ENCODE assay signal across 9 mouse cellular contexts in the genomic region with DNA sequence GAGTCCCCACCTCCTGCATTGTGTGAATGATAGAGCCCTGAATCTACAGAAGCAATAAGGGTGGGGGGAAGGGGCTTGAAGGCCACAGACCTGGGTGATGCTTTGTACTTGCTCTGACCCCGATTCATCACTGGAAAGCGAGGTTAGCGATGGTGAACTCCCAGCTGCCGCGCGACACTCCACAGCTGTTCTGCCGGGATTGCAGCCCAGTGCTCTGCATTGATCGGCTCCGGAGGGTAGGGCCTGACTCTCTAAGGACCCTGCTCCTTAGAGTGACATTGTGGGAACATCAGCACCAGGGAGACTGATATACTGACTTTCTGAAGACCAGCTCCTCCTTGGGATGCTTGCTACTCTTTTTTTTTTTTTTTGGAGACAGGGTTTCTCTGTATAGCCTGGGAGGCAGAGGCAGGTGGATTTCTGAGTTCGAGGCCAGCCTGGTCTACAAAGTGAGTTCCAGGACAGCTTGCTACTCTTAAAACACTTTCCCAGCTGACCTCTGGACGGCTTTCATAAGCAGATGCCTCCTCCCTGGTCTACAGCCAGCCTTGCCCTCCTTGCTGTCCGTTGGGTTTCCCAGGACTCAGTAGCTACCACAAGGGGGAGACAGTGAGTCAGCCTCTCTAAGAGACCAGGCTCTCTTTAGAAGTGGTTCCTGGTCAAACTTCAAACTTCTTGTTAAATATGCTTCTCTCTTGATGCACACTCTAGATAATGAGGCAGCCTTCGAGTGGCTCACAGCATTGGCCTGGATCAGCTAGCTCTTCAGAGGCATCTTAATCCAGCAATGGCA. TPM values are rescaled to one million over a fixed set of nuclear protein-coding genes. Genes with fewer than 3 reads are reported as not detected.
DNase-seq lines count a peak whose midpoint lies in the region; ATAC-seq and TF ChIP-seq lines count a peak whose summit lies in the region.
"Had no signal": no experiment of that assay in that cellular context is flagged by ENCODE, and none has a peak within 500 bp of the region (broad histone marks: within the 10 kb centered on the region; RNA-seq: fewer than 3 reads in every experiment).

No protein-coding gene starts in this region.

- WGBS in neural tube, embryonic 15.5 days = 66% methylated on average over 13 of the region's 13 CpGs
- 62% methylated on average over 13 of the region's 13 CpGs for WGBS in embryonic facial prominence, embryonic 10.5 days
- 61% methylated on average over 13 of the region's 13 CpGs for WGBS in hindbrain, postnatal 0 days

- no peak for ATAC-seq in neural tube, embryonic 15.5 days (ENCODE audit: low FRiP score)
- no peak for ATAC-seq in hindbrain, postnatal 0 days
- ATAC-seq in neutrophil, adult 5-6 weeks (ENCODE audit: extremely low read depth, insufficient number of reproducible peaks, low FRiP score, poor library complexity, severe bottlenecking) = 0 out of 2 replicates have a peak, but pooled peaks have one; percentile 16

- no peak overlapping the region for H3K4me2 ChIP-seq in neural tube, embryonic 15.5 days
- no peak overlapping the region for H3K4me2 ChIP-seq in hindbrain, postnatal 0 days (ENCODE audit: low read depth, low read length)

- no peaks in the 10 kb centered on the region for H3K27me3 ChIP-seq in neural tube, embryonic 15.5 days (replicated peaks)
- H3K27me3 ChIP-seq in embryonic facial prominence, embryonic 10.5 days (replicated peaks; ENCODE audit: low read depth, poor library complexity, severe bottlenecking) = peaks cover 6% of the 10 kb centered on the region; the same call in 1 of the 2 replicates
- H3K27me3 ChIP-seq in hindbrain, postnatal 0 days (ENCODE audit: insufficient read depth, low read length) = no peaks in the 10 kb centered on the region

- peak; percentile 64 for DNase-seq in neural tube, embryonic 10.5 days (ENCODE audit: extremely low spot score, low spot score)
- peak; percentile 60 for DNase-seq in adrenal gland, postnatal 25 days
- peak; percentile 67 for DNase-seq in embryonic facial prominence, embryonic 10.5 days (ENCODE audit: low spot score)
- DNase-seq in hindbrain, postnatal 0 days (ENCODE audit: low spot score) = peak; percentile 83
- DNase-seq in left cerebral cortex, postnatal 25 days (ENCODE audit: low spot score in 2 of 2) = peak; percentile 47 to 74
- DNase-seq in thymus, postnatal 10 days (ENCODE audit: low spot score in 2 of 2) = peak; percentile 36 to 82

- no peak overlapping the region for H3K27ac ChIP-seq in neural tube, embryonic 15.5 days (replicated peaks)
- H3K27ac ChIP-seq in embryonic facial prominence, embryonic 10.5 days (replicated peaks) = no peak overlapping the region
- no peak overlapping the region for H3K27ac ChIP-seq in hindbrain, postnatal 0 days

- H3K36me3 ChIP-seq in neural tube, embryonic 15.5 days = no peaks in the 10 kb centered on the region
- no peaks in the 10 kb centered on the region for H3K36me3 ChIP-seq in embryonic facial prominence, embryonic 10.5 days (replicated peaks)
- no peaks in the 10 kb centered on the region for H3K36me3 ChIP-seq in hindbrain, postnatal 0 days (ENCODE audit: insufficient read depth, low read length)

- intact Hi-C loops in left cerebral cortex, postnatal 25 days (cut with DNase I) = loop anchor here (1.0 to 2.0 kb wide), 2 partner anchors 126 to 276 kb away; no protein-coding TSS in a partner anchor

- peak; percentile 83 for TF ChIP-seq CTCF in hindbrain, postnatal 0 days (IDR thresholded peaks at IDR 0.05; ENCODE audit: low read depth)

- no peaks in the 10 kb centered on the region for H3K9me3 ChIP-seq in neural tube, embryonic 15.5 days (replicated peaks)
- no peaks in the 10 kb centered on the region for H3K9me3 ChIP-seq in embryonic facial prominence, embryonic 10.5 days
- H3K9me3 ChIP-seq in hindbrain, postnatal 0 days (ENCODE audit: low read length) = no peaks in the 10 kb centered on the region

- no peaks in the 10 kb centered on the region for H3K4me1 ChIP-seq in neural tube, embryonic 15.5 days
- H3K4me1 ChIP-seq in embryonic facial prominence, embryonic 10.5 days = peaks cover 13% of the 10 kb centered on the region
- H3K4me1 ChIP-seq in hindbrain, postnatal 0 days (ENCODE audit: insufficient read depth, low read length) = no peaks in the 10 kb centered on the region

- H3K4me3 ChIP-seq in neural tube, embryonic 15.5 days (replicated peaks) = no peak overlapping the region
- no peak overlapping the region for H3K4me3 ChIP-seq in embryonic facial prominence, embryonic 10.5 days
- no peak overlapping the region for H3K4me3 ChIP-seq in hindbrain, postnatal 0 days (ENCODE audit: low read length)

- no peak overlapping the region for H3K9ac ChIP-seq in neural tube, embryonic 15.5 days (replicated peaks)
- no peak overlapping the region for H3K9ac ChIP-seq in hindbrain, postnatal 0 days (replicated peaks; ENCODE audit: low read length)

RNA-seq across cellular contexts. Expression of a gene that starts 27.0 kb away (rescaled TPM):
- 1.00 and 3.4 TPM in 2 replicates for polyA plus RNA-seq in neural tube, embryonic 15.5 days (2015; fragmentation: Nextera tagmentation; extraction: Ambion mirVana)
- 2.9 and 4.4 TPM in 2 replicates for total RNA-seq in adrenal gland, postnatal 25 days (2021)
- 0.05 and 0.08 TPM in 2 replicates for polyA plus RNA-seq in embryonic facial prominence, embryonic 10.5 days (2016; fragmentation: Nextera tagmentation; extraction: Ambion mirVana)
- 2.1 and 2.6 TPM in 2 replicates for total RNA-seq in hindbrain, postnatal 0 days (2014; rRNA removed)
- 2.9 and 3.1 TPM in 2 replicates for polyA plus RNA-seq in hindbrain, postnatal 0 days (2015; fragmentation: Nextera tagmentation; extraction: Ambion mirVana)
- 1 to 10 TPM; 2.4 to 2.8 TPM for total RNA-seq in left cerebral cortex, postnatal 25 days (2021)
- total RNA-seq in neutrophil, adult 5-6 weeks (2017) = not detected in 2 replicates

RNA-seq across cellular contexts. Expression of a gene that starts 49.4 kb away (rescaled TPM):
- 0.23 and 0.24 TPM in 2 replicates for polyA plus RNA-seq in neural tube, embryonic 15.5 days (2015; fragmentation: Nextera tagmentation; extraction: Ambion mirVana)
- 0.27 and 0.43 TPM in 2 replicates for total RNA-seq in adrenal gland, postnatal 25 days (2021)
- not detected in 2 replicates for polyA plus RNA-seq in embryonic facial prominence, embryonic 10.5 days (2016; fragmentation: Nextera tagmentation; extraction: Ambion mirVana)
- 0.58 and 0.78 TPM in 2 replicates for total RNA-seq in hindbrain, postnatal 0 days (2014; rRNA removed)
- polyA plus RNA-seq in hindbrain, postnatal 0 days (2015; fragmentation: Nextera tagmentation; extraction: Ambion mirVana) = 1.00 and 1.2 TPM in 2 replicates
- 1 to 10 TPM in 1 of 2 experiments, under 1 TPM in 1; 0.96 to 1.1 TPM for total RNA-seq in left cerebral cortex, postnatal 25 days (2021)
- total RNA-seq in neutrophil, adult 5-6 weeks (2017) = not detected in 2 replicates
- polyA plus RNA-seq: heart, embryonic 14.5 days had no signal
